Mouse (Mus musculus): ENCODE data around the gene Zfp59. TPM values are rescaled to one million over a fixed set of nuclear protein-coding genes. Genes with fewer than 3 reads are reported as not detected.
"Not testable (repeated sequence)": the region's sequence is repeated elsewhere in the genome, so short reads cannot be mapped to it uniquely, and the experiment has no call there.

Gene Zfp59
- polyA plus RNA-seq, 1 experiment = 0.85 TPM

DNA sequence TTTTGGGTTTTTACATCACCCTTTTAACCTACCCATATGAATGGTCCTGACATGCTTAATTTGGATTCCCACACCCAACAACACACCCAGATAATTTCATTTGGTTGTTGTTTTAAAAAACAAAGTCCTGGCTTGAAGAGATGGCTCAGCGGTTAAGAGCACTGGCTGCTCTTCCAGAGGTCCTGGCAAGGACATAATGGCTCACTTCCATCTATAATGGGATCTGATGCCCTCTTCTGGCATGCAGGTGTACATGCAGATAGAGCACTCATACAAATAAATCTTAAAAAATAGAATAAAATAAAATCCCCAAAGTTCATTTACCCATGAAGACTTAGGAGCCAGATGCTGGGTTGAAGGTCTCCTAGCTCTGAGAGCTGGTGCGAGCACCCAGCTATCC, 37.3 kb upstream of the Zfp59 start:
- H3K79me3 ChIP-seq (ENCODE audit: low read depth) = peaks cover 4% of the 10 kb centered on the region
- H3K79me2 ChIP-seq (ENCODE audit: control insufficient read depth, insufficient read depth) = peaks cover 13% of the 10 kb centered on the region
- no peaks in the 10 kb centered on the region for H3K36me3 ChIP-seq (ENCODE audit: control insufficient read depth, insufficient read depth)
- no peak overlapping the region for H3ac ChIP-seq (ENCODE audit: control insufficient read depth, insufficient read length, low read depth)
- no peaks in the 10 kb centered on the region for H3K27me3 ChIP-seq (ENCODE audit: control insufficient read depth, insufficient read depth, insufficient read length)
- TF ChIP-seq CEBPB (IDR thresholded peaks at IDR 0.05; ENCODE audit: low read depth) (no peak), CTCF (IDR thresholded peaks at IDR 0.05; ENCODE audit: control insufficient read depth, insufficient read depth, insufficient read length) (no peak), MYOG (IDR thresholded peaks at IDR 0.05; ENCODE audit: control insufficient read depth, extremely low read depth, insufficient read length) (no peak), MAX (IDR thresholded peaks at IDR 0.05) (no peak), USF1 (IDR thresholded peaks at IDR 0.05; ENCODE audit: low read depth) (no peak), FOSL1 (IDR thresholded peaks at IDR 0.05; ENCODE audit: insufficient read depth, low read length, poor library complexity, severe bottlenecking) (no peak), MYOD1 (IDR thresholded peaks at IDR 0.05; ENCODE audit: control insufficient read depth, insufficient read length, low read depth) (no peak)
- H3K4me3 ChIP-seq (ENCODE audit: insufficient read depth, poor library complexity, severe bottlenecking) = no peak overlapping the region

DNA sequence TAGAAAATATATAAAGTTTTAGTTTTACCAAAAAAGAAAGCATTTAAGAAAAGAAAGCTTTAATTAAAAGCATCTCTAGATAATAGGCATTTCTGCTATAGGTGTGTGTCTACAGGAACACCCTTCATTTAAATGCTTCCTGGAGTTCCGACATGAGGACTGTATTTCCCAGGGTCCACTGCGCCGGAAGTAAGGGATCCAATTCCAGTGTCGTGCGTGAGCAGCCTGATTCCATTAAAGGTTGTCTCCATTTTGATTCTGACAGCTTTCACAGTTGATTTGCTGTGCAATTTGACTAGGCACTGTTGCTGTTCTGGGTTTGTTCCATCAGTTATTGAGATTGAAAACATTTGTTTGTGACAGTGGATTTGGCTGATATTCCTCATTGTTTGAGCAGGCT, 35.4 kb upstream of the Zfp59 start:
- no peak overlapping the region for H3ac ChIP-seq (ENCODE audit: control insufficient read depth, insufficient read length, low read depth)
- peaks cover 5% of the 10 kb centered on the region for H3K79me3 ChIP-seq (ENCODE audit: low read depth)
- peaks cover 17% of the 10 kb centered on the region for H3K79me2 ChIP-seq (ENCODE audit: control insufficient read depth, insufficient read depth)
- TF ChIP-seq USF1 (IDR thresholded peaks at IDR 0.05; ENCODE audit: low read depth) = no peak
- TF ChIP-seq MYOG (IDR thresholded peaks at IDR 0.05; ENCODE audit: control insufficient read depth, extremely low read depth, insufficient read length) = no peak
- TF ChIP-seq CEBPB (IDR thresholded peaks at IDR 0.05; ENCODE audit: low read depth) = no peak
- no peak for TF ChIP-seq CTCF (IDR thresholded peaks at IDR 0.05; ENCODE audit: control insufficient read depth, insufficient read depth, insufficient read length)
- TF ChIP-seq MYOD1 (IDR thresholded peaks at IDR 0.05; ENCODE audit: control insufficient read depth, insufficient read length, low read depth) = no peak
- TF ChIP-seq FOSL1 (IDR thresholded peaks at IDR 0.05; ENCODE audit: insufficient read depth, low read length, poor library complexity, severe bottlenecking) = no peak
- no peak for TF ChIP-seq MAX (IDR thresholded peaks at IDR 0.05)
- H3K27me3 ChIP-seq (ENCODE audit: control insufficient read depth, insufficient read depth, insufficient read length) = no peaks in the 10 kb centered on the region
- H3K36me3 ChIP-seq (ENCODE audit: control insufficient read depth, insufficient read depth) = no peaks in the 10 kb centered on the region
- H3K4me3 ChIP-seq (ENCODE audit: insufficient read depth, poor library complexity, severe bottlenecking) = no peak overlapping the region

DNA sequence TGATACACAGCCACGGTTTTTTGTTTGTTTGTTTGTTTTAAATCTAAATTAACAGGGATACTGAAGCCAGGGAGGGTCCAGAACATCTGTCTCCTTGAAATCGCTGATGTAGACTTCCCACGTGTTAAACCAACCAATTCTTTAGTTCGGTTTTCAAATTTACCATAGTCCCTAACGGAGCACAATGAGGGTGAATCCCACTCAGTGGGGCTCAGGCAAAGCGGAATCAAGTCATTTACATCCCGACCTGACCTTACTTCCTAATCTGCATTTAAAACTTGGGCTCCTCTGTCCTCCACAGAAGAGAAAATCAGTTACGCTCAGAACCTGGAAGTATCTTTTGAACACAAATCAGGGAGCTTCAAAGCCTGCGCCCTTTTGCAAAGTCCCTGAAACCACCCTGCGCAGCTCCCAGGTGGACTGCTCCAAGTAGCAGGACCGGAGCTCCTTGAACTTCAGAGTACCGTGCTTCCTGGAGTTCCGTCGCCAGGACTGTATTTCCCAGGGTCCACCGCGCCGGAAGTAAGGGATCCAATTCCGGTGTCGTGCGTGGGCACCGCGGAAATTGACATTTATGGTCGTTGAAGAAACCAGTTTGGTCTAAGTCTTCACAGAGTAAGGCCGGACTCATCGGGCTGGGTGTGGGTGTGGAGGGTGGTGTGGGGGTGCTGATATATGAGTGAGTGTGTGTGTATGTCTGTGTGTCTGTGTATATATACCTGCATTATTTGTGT, 33.9 kb upstream of the Zfp59 start:
- no peak for TF ChIP-seq FOSL1 (IDR thresholded peaks at IDR 0.05; ENCODE audit: insufficient read depth, low read length, poor library complexity, severe bottlenecking)
- no peak for TF ChIP-seq MYOG (IDR thresholded peaks at IDR 0.05; ENCODE audit: control insufficient read depth, extremely low read depth, insufficient read length)
- TF ChIP-seq CTCF (IDR thresholded peaks at IDR 0.05; ENCODE audit: control insufficient read depth, insufficient read depth, insufficient read length) = no peak
- TF ChIP-seq USF1 (IDR thresholded peaks at IDR 0.05; ENCODE audit: low read depth) = no peak
- TF ChIP-seq MAX (IDR thresholded peaks at IDR 0.05) = no peak
- no peak for TF ChIP-seq CEBPB (IDR thresholded peaks at IDR 0.05; ENCODE audit: low read depth)
- no peak for TF ChIP-seq MYOD1 (IDR thresholded peaks at IDR 0.05; ENCODE audit: control insufficient read depth, insufficient read length, low read depth)
- Histone ChIP-seq H3ac (ENCODE audit: control insufficient read depth, insufficient read length, low read depth) (peak overlapping the region; percentile 96), H3K36me3 (ENCODE audit: control insufficient read depth, insufficient read depth) (no peaks in the 10 kb centered on the region), H3K27me3 (ENCODE audit: control insufficient read depth, insufficient read depth, insufficient read length) (no peaks in the 10 kb centered on the region), H3K79me2 (ENCODE audit: control insufficient read depth, insufficient read depth) (peaks cover 17% of the 10 kb centered on the region), H3K79me3 (ENCODE audit: low read depth) (peaks cover 5% of the 10 kb centered on the region), H3K4me3 (ENCODE audit: insufficient read depth, poor library complexity, severe bottlenecking) (peak overlapping the region; percentile 70)

DNA sequence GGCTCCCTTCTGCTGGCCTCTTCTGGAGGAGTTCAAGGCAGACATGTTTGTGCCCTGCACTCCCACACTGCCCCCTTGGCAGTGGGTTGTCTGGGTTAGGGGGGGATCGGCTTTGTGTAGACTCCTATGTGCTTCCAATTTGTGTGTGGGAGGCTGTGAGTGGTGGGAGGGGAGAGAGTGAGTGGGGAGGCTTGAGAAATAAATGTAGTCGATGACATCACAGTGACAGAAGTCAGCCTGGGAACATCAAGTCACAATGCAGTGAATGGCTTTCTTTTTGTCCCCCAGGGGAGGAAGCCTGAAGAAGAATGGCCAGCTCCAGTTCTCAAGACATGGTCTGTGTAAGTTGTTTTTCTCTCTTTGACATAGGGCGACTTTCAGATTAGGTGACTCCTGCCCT, 31.5 kb upstream of the Zfp59 start, which contains the start of gene Zfp626:
Gene Zfp626, plus strand, starts transcription at position 301 of the 400 bp plus-strand sequence.
- H3K36me3 ChIP-seq (ENCODE audit: control insufficient read depth, insufficient read depth); H3ac ChIP-seq (ENCODE audit: control insufficient read depth, insufficient read length, low read depth); H3K79me3 ChIP-seq (ENCODE audit: low read depth); H3K27me3 ChIP-seq (ENCODE audit: control insufficient read depth, insufficient read depth, insufficient read length); H3K4me3 ChIP-seq (ENCODE audit: insufficient read depth, poor library complexity, severe bottlenecking): not testable (repeated sequence)
- H3K79me2 ChIP-seq (ENCODE audit: control insufficient read depth, insufficient read depth) = peaks cover 17% of the 10 kb centered on the region

DNA sequence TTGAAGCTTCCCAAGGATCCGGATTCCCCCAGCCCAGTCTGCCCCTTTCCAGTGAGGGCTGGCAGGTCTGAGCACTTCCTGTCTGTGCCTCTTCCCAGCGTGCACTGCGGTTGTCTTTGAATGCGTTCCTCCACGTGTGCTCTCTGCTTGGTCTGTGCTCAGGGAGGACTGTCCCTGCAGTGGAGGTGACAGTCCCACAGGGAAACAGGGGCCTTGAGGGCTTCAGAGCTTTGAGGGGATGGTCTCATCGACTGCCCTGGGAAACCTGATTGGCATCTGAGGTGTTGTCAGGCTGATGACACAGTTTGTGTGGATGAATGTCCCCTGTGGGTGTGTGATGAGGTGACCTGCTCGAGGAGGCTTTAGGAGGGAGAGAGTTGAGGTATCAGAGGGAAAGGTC, 31.1 kb upstream of the Zfp59 start:
- not testable (repeated sequence) for H3K36me3 ChIP-seq (ENCODE audit: control insufficient read depth, insufficient read depth); H3ac ChIP-seq (ENCODE audit: control insufficient read depth, insufficient read length, low read depth); H3K4me3 ChIP-seq (ENCODE audit: insufficient read depth, poor library complexity, severe bottlenecking); H3K79me3 ChIP-seq (ENCODE audit: low read depth); H3K27me3 ChIP-seq (ENCODE audit: control insufficient read depth, insufficient read depth, insufficient read length)
- peaks cover 17% of the 10 kb centered on the region for H3K79me2 ChIP-seq (ENCODE audit: control insufficient read depth, insufficient read depth)

DNA sequence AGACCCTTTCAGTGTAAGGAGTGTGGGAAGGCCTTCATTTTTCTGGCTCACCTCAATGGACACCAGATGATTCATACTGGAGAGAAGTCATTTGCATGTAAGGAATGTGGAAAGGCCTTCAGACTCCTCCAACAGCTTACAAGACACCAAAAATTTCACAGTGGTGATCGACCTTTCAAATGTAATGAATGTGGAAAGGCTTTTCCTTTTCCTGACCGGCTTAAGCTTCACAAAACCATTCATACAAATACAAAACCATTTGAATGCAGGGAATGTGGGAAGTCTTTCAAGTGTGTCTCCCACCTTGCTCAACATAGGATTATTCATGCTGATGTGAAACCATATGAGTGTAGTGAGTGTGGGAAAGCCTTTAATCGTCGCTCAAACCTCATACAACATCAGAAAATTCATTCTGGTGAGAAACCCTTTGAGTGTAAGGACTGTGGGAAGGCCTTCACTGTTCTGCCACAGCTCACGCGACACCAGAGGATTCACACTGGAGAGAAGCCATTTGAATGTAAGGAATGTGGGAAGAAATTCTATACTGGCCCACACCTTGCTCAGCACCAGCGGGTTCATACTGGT, 19.8 kb upstream of the Zfp59 start:
- Histone ChIP-seq H3ac (ENCODE audit: control insufficient read depth, insufficient read length, low read depth) (no peak overlapping the region), H3K36me3 (ENCODE audit: control insufficient read depth, insufficient read depth) (peaks cover 13% of the 10 kb centered on the region)
- TF ChIP-seq CTCF (IDR thresholded peaks at IDR 0.05; ENCODE audit: control insufficient read depth, insufficient read depth, insufficient read length) = no peak
- TF ChIP-seq MYOD1 (IDR thresholded peaks at IDR 0.05; ENCODE audit: control insufficient read depth, insufficient read length, low read depth) = no peak
- TF ChIP-seq MYOG (IDR thresholded peaks at IDR 0.05; ENCODE audit: control insufficient read depth, extremely low read depth, insufficient read length) = no peak
- TF ChIP-seq CEBPB (IDR thresholded peaks at IDR 0.05; ENCODE audit: low read depth) = no peak
- no peak for TF ChIP-seq USF1 (IDR thresholded peaks at IDR 0.05; ENCODE audit: low read depth)
- no peak for TF ChIP-seq MAX (IDR thresholded peaks at IDR 0.05)
- no peak for TF ChIP-seq FOSL1 (IDR thresholded peaks at IDR 0.05; ENCODE audit: insufficient read depth, low read length, poor library complexity, severe bottlenecking)

More for the DNA sequence above, 19.8 kb upstream of the Zfp59 start:
- H3K4me3 ChIP-seq (ENCODE audit: insufficient read depth, poor library complexity, severe bottlenecking) = no peak overlapping the region
- H3K79me2 ChIP-seq (ENCODE audit: control insufficient read depth, insufficient read depth) = no peaks in the 10 kb centered on the region
- no peaks in the 10 kb centered on the region for H3K27me3 ChIP-seq (ENCODE audit: control insufficient read depth, insufficient read depth, insufficient read length)
- H3K79me3 ChIP-seq (ENCODE audit: low read depth) = no peaks in the 10 kb centered on the region
